Mouse (Mus musculus) gastrocnemius, adult 2 months (tissue): ENCODE data around the gene Lrrc25. TPM values are rescaled to one million over a fixed set of nuclear protein-coding genes. Genes with fewer than 3 reads are reported as not detected.

Experiments
- DNase-seq: peaks from one replicate; pipeline ENCODE4 v3.0.0; 2022
- H3K27ac ChIP-seq: fragments of 200-600 bp; 2 replicates; pipeline ENCODE4 v1.8.1; 2022; ENCODE audit warnings: mild to moderate bottlenecking
- H3K4me3 ChIP-seq: fragments of 200-600 bp; 2 replicates; pipeline ENCODE4 v1.8.1; 2022; ENCODE audit warnings: mild to moderate bottlenecking, moderate library complexity
- CTCF ChIP-seq: fragments of 200-600 bp; IDR thresholded peaks from 2 replicates; pipeline ENCODE4 v1.8.1; 2022; ENCODE audit warnings: antibody characterized with exemption, mild to moderate bottlenecking, moderate library complexity
- intact Hi-C: fragments of 180-260 bp; cut with DNase I; formaldehyde crosslinking; loops from one replicate; pipeline ENCODE4 v1.15.1; 2025
- total RNA-seq, 2 experiments: library from RNA; stranded (reverse); gene quantifications; 2 replicates each; pipeline ENCODE4 v1.2.3; 2021

The Lrrc25 gene
- total RNA-seq, 2 experiments from 2014 or later, result 0.42 to 0.48 TPM

DNA sequence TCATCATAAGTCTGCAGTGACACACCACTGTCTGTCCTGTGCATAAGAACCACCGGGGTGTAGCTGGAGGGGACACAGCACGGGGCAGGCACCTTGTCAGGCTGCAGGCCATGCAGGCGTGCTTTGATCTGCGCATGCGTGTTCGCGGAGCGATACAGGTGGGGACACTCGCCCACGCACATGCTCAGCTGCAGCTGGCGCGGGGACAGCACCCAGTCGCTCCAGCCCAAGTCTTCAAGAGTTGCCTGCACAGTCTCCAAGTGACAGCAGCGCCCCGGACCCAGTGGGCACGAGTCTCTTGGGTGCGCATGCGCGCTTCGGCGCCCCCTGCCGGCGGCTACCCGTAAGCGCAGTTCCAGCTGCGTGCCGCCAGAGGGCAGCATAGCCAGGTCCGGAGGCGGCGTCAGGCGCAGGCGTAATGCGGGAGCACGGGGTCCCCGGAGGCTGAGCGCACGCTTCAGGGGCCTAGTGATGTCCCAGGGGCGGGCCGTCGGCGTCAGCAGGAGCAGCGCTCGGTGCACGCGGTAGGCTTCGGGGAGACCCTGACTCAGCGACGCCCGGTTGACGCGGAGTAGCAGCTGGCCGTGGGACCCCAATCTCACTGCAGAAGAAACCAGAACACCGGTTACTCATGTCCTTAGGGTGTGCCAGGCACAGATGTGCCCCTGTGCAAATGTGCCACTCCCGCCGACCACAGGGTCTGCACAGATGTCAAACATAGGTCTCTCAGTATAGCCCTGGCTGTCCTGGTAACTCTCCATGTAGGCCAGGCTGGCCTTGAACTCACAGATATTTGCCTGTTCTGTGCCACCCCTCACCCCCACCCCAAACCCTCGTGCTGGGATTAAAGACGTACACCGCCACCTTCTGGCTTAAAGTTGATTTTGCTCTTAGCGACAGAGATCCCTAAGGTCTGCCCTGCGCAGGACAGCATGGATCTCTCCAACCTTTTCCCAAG lies 13.9 kb downstream of the Lrrc25 start:
- H3K27ac ChIP-seq, result peak overlapping the region; percentile 90
- H3K4me3 ChIP-seq, result peak overlapping the region; percentile 74
- no peak for TF ChIP-seq CTCF
- DNase-seq, result peak; percentile 91
- intact Hi-C loops, result loop anchor here (1.0 to 5.0 kb wide), 3 partner anchors 17 to 72 kb away; partner anchors contain the start of gene Iqcn

DNA sequence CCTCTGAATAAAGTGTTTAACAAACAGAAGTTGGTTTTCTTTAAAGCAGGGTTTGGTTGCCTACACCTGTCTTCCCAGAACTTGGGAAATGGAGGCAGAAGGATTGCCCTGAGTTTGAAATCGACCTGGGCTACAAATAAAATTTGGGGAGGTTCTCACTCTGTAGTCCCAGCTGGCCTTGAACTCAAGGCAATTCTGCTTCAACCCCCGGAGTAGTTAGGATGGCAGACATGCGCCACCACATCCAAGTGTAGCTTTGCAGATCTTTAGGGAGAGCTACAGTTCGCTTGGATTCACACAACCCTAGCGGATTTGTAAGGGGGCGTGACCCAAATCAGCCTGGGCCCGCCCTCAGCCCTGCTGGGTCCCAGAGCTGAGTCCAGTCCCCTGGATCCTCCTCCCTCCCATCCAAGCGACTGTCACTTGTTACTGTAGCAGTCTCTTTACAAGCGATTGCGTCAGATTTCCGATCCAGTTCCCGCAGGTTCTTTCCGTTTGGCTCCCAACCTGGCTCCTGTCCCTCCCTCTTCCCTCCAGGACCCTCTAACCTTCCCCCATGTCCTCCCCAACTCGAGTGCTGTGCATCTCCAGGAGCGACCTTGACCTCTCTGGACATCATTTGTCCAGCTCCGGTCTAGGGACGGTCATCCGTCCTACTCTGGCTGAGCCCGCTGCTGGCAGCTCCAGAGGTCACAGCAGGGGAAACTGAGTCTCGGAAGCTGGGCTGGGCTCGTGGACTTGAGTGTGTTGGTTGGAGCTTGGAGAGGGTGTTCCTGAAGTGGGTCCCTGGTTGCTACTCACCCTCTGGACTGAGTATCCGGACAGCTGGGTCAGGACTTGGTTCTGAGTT lies 14.8 kb downstream of the Lrrc25 start:
- intact Hi-C loops, result loop anchor here (1.0 kb wide), 1 partner anchor 23 kb away; no protein-coding TSS in a partner anchor
- H3K4me3 ChIP-seq, result peak overlapping the region; percentile 37
- no peak for TF ChIP-seq CTCF
- peak overlapping the region; percentile 90 for H3K27ac ChIP-seq
- peak; percentile 73 for DNase-seq

- peak; percentile 57 for DNase-seq
- intact Hi-C loops, result no loop called here
- no peak for TF ChIP-seq CTCF
- peak overlapping the region; percentile 90 for H3K27ac ChIP-seq
- H3K4me3 ChIP-seq, result peak overlapping the region; percentile 37; the same call in 1 of the 2 replicates
These were observed 15.5 kb downstream of the Lrrc25 start for GRCm38 (mm10) chr8:70631436-70631835.

GRCm38 (mm10) chr8:70632346-70632892 lies 16.5 kb downstream of the Lrrc25 start, which contains the start of gene Gdf15:
Gdf15 (minus strand) TSS chr8:70632456.
- no peak for TF ChIP-seq CTCF
- peak within 1 kb of the TSS; percentile 90 for H3K27ac ChIP-seq
- intact Hi-C loops, result no loop called here
- H3K4me3 ChIP-seq, result peak within 1 kb of the TSS; percentile 37; the same call in 1 of the 2 replicates
- DNase-seq, result no peak

DNA sequence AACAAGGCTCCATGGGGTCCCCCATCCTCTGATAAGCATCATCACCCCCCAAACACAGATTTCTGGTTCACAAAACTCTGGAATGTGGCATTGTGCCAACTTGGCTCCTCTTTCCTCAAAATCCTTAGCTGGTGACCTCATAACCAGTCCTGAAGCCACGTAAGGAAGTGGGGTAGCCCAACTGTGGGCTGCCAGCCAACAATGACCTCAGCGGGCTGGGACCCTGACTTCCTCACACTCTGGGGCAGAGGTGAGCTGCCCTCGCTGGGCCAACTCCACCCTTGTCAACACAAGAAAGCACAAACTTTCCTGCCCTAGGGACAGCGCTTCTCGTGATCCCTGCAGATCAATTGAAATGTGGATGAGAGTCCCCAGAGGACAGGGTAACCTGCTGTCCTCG lies 18.1 kb downstream of the Lrrc25 start:
- no peak for TF ChIP-seq CTCF
- Histone ChIP-seq H3K27ac (peak overlapping the region; percentile 56), H3K4me3 (no peak overlapping the region)
- intact Hi-C loops, result no loop called here
- DNase-seq, result peak; percentile 80

GRCm38 (mm10) chr8:70635527-70635926 lies 19.6 kb downstream of the Lrrc25 start:
- Histone ChIP-seq H3K4me3 (no peak overlapping the region), H3K27ac (0 out of 2 replicates have a peak overlapping the region, but pooled peaks have one; percentile 24)
- TF ChIP-seq CTCF, result no peak
- DNase-seq, result no peak
- intact Hi-C loops, result no loop called here

- TF ChIP-seq CTCF, result no peak
- intact Hi-C loops, result no loop called here
- DNase-seq, result no peak
- no peak overlapping the region for H3K4me3 ChIP-seq
- H3K27ac ChIP-seq, result no peak overlapping the region
These were observed 20.9 kb downstream of the Lrrc25 start for GRCm38 (mm10) chr8:70636838-70637237.

GRCm38 (mm10) chr8:70638752-70639151 lies 22.8 kb downstream of the Lrrc25 start:
- no peak overlapping the region for H3K27ac ChIP-seq
- no peak for TF ChIP-seq CTCF
- intact Hi-C loops, result no loop called here
- no peak overlapping the region for H3K4me3 ChIP-seq
- DNase-seq, result no peak

DNA sequence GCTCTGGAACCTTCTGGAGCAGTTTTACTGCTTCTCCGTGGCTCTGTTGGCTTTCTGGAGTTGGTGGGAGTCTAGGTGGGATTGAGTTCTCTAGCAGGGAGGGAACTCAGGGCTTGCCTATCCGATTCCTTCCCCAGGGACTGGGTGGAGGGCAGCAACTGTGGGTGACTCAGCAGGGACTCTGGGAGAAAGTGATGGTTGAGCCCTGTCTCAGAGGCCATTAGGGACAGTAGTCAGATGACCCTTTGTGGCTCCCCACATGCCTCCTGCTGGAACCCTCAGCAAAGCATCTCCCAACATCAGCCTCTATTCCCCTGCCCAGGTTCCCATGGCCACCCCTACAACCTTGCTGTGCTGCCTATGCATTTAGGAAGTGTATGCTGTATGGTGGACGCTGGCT lies 27.1 kb downstream of the Lrrc25 start:
- TF ChIP-seq CTCF, result no peak
- intact Hi-C loops, result no loop called here
- Histone ChIP-seq H3K4me3 (no peak overlapping the region), H3K27ac (no peak overlapping the region)
- DNase-seq, result no peak

DNA sequence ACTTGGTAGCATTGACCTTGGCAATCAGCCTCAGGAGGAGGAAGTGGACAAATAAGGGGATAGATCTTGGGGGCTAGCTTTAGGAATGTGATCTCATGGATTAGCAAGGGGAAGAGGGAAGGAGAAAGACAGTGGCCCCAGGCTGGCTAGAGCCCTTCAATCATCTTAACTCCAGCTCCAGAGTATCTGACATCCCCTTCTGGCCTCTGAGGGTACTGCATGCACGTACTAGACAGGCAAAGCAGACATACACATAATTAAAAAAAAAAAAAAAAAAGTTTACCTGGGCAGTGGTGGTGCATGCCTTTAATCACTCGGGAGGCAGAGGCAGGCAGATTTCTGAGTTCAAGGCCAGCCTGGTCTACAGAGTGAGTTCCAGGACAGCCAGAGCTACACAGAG lies 28.1 kb downstream of the Lrrc25 start:
- no peak for DNase-seq
- no peak overlapping the region for H3K4me3 ChIP-seq
- intact Hi-C loops, result no loop called here
- no peak overlapping the region for H3K27ac ChIP-seq
- TF ChIP-seq CTCF, result peak; percentile 41

GRCm38 (mm10) chr8:70645501-70646224 lies 29.7 kb downstream of the Lrrc25 start:
- peak overlapping the region; percentile 35; the same call in 1 of the 2 replicates for H3K27ac ChIP-seq
- intact Hi-C loops, result no loop called here
- TF ChIP-seq CTCF, result no peak
- H3K4me3 ChIP-seq, result no peak overlapping the region
- no peak for DNase-seq

DNA sequence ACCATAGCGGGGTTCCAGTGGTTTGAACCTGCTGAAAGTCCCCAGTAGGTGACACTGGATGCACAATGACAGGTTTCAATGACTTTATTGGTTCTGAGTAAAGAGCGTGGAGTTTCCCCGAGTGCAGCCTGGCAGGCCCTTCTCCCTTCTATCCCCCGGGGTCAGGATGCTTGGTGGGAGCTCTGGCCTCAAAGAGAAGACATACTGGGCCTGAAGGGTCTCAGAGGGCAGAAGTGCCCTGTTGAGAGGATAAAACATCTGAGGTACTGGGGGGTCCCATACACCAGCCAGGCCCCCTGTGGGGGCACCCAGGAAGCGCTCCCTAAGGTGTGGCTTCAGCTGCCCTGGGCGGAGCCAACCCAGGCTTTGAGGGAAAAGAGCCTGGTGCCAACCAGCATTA lies 30.4 kb downstream of the Lrrc25 start:
- no peak overlapping the region for H3K4me3 ChIP-seq
- TF ChIP-seq CTCF, result no peak
- DNase-seq, result no peak
- intact Hi-C loops, result no loop called here
- peak overlapping the region; percentile 35; the same call in 1 of the 2 replicates for H3K27ac ChIP-seq
